Mouse (Mus musculus) Muller cell, postnatal 12 days (primary cell): ENCODE measurements at regions not wholly inside any gene's neighbourhood (a gene's known extent, or its start where the extent isn't known, plus 50 kb on each side); places are given as distances from the start of the nearest gene placed in this dataset.

Experiments
- DNase-seq: peaks from one replicate; pipeline ENCODE4 v3.0.0-alpha.2; 2015; ENCODE audit errors: inconsistent ontology term

DNA sequence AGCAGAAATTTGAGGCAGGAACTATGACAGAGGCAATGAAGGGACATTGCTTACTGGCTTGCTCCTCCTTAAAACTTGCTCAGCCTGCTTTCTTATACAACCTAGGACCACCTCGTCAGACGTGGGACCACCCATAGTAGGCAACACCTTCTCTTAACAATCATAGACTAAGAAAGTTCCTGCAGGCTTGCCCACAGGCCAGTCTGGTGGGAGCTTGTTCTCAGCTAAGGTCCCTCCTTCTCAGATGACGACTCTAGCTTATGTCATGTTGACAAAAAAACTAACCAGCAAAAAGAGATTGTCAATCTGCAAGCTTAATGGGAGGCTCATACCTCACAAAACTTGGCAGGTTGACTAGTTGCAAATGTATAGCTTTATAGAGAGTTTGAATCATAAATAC lies 56.5 kb upstream of the Lsm6 start:
- no peak for DNase-seq

DNA sequence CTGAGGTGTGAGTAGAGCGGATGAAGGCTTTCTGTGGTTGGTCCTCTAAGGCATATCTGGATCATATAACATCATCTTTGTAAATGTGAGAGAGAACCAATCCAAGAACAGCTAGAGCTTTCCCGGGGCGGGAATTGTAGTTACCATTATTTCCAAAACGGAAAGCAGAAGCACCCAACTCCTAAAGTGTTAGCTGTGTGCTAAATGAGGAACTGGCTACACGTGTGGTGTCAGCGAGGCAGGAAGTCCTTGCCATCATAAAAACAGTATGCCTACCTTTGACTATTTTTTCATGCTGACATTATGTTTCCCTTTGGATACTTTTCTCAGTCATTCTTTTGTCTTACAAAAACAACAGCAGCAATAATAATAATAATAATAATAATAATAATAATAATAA lies 68.8 kb upstream of the Lsm6 start:
- DNase-seq, result no peak

GRCm38 (mm10) chr8:78890571-78890970 lies 69.6 kb upstream of the Lsm6 start:
- no peak for DNase-seq

GRCm38 (mm10) chr8:78899887-78900286 lies 78.9 kb upstream of the Lsm6 start:
- peak; percentile 30 for DNase-seq

DNA sequence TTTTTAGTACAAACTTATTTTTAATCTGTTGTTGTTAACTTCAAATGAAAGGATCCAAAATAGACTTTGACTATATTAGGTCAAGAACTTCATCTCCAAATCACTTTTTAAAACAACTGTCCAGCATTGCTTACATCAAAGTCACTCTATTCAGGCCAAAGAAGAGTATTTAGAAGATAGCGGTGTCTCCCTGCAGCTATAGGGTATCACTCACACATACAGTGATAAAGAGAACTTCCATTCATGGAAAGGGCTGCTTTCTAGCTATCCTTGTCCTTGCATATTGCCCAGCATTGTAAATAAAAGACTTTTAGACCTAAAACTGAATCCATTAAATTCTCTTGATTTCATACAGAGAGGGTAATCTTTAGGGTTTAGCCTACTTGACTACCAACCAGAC lies 82.1 kb upstream of the Lsm6 start:
- DNase-seq, result no peak

GRCm38 (mm10) chr8:78907918-78908317 lies 87.0 kb upstream of the Lsm6 start:
- no peak for DNase-seq

DNA sequence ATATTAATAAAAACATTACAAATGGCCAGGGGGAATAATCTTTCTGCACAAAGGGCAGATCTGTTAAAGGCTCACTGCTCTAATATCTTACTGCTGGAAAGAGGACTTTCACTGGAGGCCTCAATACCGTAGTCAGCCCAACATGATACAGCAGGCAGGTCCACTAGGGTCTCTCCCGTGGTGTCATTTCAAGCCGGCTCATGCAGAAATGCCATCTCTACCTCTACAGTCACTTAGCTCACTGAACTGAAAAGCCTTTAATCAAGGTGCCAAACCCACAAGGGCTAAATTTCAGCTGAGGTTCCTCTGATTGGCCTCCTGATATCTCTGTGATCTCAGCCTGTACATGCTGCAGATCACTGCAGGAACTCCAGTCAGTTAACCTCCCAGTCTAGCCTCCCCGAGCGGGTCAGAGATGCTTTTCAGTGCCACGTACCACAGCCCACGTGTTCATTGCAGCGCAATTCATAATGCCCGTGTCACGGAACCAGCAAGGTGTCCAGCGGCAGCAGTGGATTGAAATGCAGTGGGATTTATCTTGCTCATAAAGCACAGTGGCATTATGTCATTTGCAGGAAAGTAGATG lies 90.4 kb upstream of the Lsm6 start:
- no peak for DNase-seq

- DNase-seq, result no peak
Measured at GRCm38 (mm10) chr8:78912470-78912869, 91.5 kb upstream of the Lsm6 start.

DNA sequence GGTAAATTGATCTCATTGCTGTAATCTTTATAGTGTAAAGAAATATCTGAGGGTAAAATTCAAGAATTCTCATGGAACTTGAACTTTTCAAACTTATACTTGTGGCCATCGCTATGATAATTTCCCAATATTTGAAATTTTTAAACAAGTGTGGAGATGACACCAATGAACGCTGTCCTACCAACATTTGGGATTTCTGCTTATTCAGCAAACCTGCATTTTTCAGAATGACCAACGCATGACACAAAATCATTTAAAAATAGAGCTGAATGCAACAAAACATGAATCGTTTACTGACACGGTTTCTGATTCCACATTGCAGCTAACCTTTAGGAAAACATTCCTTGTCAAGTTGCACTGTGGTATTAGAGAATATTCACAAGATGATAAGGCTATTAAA lies 92.9 kb upstream of the Lsm6 start:
- DNase-seq, result no peak

DNA sequence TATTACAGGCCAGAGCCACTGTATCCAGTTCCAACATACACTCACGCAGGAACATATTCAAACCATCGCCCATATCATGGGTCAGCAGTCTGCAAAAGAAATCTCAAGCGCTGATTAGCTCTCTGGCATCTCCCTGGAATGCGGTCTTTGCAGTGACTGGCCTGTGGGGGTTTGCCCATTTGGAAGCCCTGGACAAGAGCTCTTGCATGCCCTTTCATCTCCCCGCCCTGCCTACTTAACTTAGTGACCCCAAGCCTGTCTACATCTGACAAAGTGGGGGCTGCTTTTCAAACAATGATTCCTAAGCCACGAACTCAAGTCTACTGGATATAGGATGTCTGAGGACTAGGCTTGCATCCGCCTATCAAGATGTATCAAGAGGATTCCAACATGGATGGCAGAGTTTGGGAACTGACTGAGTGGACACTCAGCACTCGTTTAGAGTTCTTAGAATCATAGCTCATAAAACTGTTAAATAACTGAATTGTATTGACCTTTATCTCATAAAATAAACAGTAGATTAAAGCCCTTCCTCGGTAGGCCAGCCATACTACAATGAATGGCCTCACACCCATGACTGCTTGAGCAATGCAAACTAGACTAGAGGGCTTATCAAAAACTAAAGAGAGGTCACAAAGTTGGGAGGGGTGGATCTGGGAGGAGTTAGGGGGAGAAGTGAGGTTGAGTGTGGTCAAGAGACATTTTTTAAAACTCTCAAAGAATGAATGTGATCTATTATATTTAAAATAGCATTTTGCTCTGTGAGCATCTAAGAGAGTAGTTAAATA lies 97.4 kb upstream of the Zfp827 start:
- DNase-seq, result peak; percentile 9

GRCm38 (mm10) chr8:78932069-78932468 lies 96.2 kb upstream of the Zfp827 start:
- no peak for DNase-seq

DNA sequence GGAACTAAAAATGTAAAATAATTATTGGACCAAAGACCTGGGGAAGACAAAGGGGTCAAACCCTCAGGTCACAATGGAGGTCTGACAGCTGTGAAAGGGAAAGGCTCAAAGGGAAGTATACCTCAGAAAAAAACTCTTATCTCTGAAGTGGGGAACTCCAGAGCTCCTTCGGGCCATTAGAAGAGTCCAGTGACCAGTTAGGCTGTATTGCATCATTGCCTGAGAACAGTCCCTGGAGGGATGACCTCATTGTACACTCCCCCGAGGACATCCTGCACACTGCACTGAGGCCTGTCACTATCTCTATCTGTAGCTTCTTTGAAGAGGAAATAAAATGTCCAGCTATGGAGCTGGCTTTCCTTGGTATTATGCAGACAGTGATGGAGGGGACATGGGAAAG lies 88.2 kb upstream of the Zfp827 start:
- DNase-seq, result no peak

- DNase-seq, result no peak
Measured at GRCm38 (mm10) chr8:78941558-78941957, 86.7 kb upstream of the Zfp827 start.

- no peak for DNase-seq
Measured at GRCm38 (mm10) chr8:78944367-78944766, 83.9 kb upstream of the Zfp827 start.

DNA sequence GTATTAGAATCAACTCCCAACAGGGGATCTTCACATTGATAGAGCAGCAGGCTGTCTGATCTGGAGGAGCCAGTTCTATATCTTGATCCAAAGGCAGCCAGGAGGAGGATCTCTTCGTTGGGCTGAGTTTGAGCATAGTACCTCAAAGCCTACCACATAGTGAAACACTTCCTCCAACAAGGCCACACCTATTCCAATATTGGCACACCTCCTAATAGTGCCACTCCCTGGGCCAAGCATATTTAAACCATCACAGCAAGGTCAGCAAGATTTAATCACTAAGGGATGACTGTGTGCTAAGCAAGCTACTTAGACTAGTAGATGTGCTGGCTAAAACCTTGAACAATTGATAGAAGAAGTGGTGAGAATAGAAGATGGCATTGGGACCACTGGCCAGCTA lies 82.6 kb upstream of the Zfp827 start:
- no peak for DNase-seq

- no peak for DNase-seq
Measured at GRCm38 (mm10) chr8:78946085-78946484, 82.2 kb upstream of the Zfp827 start.

GRCm38 (mm10) chr8:78975034-78975433 lies 53.2 kb upstream of the Zfp827 start:
- no peak for DNase-seq
